Mouse (Mus musculus) spleen, adult 2 months (tissue): ENCODE data around the gene H2-Ab1.

ENCODE experiments used
- CTCF ChIP-seq: fragments of 200-500 bp; IDR thresholded peaks from 2 replicates; pipeline ENCODE4 v1.5.1; 2011; ENCODE audit warnings: mild to moderate bottlenecking, inconsistent platforms; ENCODE audit not compliant: insufficient read depth, insufficient read length, insufficient replicate concordance; ENCODE audit errors: extremely low read depth
- POLR2A ChIP-seq: fragments of 200-500 bp; IDR thresholded peaks from 2 replicates; pipeline ENCODE4 v1.6.1; 2011; ENCODE audit warnings: low read depth, low read length, inconsistent platforms

DNA sequence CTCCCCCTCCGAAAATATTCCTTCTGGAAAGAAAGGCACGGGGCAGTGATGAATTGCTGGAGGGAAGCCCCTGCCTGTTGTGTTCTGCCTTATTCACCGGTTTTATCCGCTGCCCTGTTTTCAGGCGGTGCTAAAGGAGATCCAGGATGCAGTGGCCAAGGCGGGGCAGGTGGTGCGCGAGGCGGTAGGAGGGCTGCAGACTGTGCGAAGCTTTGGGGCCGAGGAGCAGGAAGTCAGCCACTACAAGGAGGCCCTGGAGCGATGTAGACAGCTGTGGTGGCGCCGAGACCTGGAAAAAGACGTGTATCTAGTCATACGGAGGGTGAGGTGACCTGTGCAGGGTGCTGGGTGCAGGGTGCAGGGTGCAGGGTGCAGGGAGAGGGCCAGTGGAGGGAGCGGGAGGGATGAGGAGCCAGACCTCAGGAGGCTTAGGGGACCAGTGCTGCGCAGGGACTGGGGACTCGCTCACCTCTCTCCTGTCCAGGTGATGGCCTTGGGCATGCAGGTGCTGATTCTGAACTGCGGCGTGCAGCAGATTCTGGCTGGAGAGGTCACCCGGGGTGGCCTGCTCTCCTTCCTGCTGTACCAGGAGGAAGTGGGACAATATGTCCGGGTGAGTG is 45.6 kb upstream of the H2-Ab1 start:
- TF ChIP-seq CTCF, result no peak
- no peak for TF ChIP-seq POLR2A
